Mouse (Mus musculus) C2C12 (cell line): Measurements from ENCODE around the gene Elovl6.

ENCODE experiments used
- CTCF ChIP-seq: IDR thresholded peaks from one replicate; pipeline ENCODE4 v1.5.1; 2011; ENCODE audit not compliant: control insufficient read depth, insufficient read depth, insufficient read length
- MAX ChIP-seq: IDR thresholded peaks from one replicate; pipeline ENCODE4 v1.6.1; 2011; ENCODE audit warnings: mild to moderate bottlenecking, control low read depth
- MYOD1 ChIP-seq: IDR thresholded peaks from one replicate; pipeline ENCODE4 v1.6.1; 2011; ENCODE audit warnings: low read depth; ENCODE audit not compliant: control insufficient read depth, insufficient read length
- MYOG ChIP-seq: IDR thresholded peaks from one replicate; pipeline ENCODE4 v1.6.1; 2011; ENCODE audit not compliant: control insufficient read depth, insufficient read length; ENCODE audit errors: extremely low read depth
- USF1 ChIP-seq: IDR thresholded peaks from one replicate; pipeline ENCODE4 v1.6.1; 2011; ENCODE audit warnings: low read depth, mild to moderate bottlenecking, control low read depth, moderate library complexity

GRCm38 (mm10) chr3:129590548-129591226, 58.5 kb downstream of the Elovl6 start:
- no peak for TF ChIP-seq CTCF
- TF ChIP-seq MAX: no peak
- TF ChIP-seq USF1: no peak
- no peak for TF ChIP-seq MYOD1
- no peak for TF ChIP-seq MYOG
